ENCODE assay signal across 8 mouse cellular contexts in the genomic region with DNA sequence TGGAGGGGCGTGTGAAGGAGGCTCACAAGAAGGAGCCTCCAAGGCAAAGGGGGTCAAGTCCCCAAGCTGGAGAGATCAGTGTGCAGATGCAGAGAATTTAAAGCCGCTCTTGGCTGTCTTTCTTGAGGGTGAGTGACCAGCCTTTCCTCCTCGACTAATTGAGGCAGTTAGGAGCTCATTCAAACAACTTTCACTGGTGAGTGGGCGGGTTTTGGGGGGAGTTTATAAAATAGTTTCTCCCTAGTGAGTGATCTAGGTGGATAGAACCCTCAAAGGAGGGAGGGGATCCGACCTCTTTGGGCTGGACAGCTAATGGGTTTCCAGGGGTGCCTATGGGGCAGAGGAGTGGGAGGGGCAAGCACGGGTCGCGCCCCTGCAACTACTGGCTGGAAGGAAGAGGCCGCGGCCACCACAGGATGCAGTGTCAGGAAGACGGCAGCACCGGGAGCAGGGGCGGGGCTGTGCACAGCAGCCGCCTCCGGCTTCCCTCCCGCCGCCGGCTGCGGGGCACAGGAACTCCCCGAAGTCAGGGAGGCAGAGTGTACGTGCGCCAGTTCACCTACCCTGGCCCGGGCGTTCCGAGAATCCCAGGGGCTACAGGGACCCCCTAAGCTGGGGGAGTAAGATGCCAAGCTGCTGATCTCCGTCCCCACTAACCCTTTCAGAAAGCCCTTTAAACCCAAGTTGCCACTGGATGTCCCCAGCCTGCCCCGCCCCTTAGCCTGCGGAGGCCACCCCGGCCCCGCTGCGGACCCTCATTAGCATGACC.
A peak's percentile ranks its signal among the peaks of the same experiment; 100 is the strongest.
DNase-seq lines count a peak whose midpoint lies in the region; ATAC-seq and TF ChIP-seq lines count a peak whose summit lies in the region.

No protein-coding gene starts in this region.

- TF ChIP-seq POLR2A in bone marrow, adult 2 months (IDR thresholded peaks at IDR 0.05; ENCODE audit: borderline replicate concordance, control insufficient read depth, low read depth, low read length): peak; percentile 63; the same call in 1 of the 2 replicates

- no peaks in the 10 kb centered on the region for H3K36me3 ChIP-seq in hindbrain, embryonic 16.5 days (ENCODE audit: control insufficient read depth, insufficient read depth, low read length)
- no peaks in the 10 kb centered on the region for H3K36me3 ChIP-seq in liver, embryonic 11.5 days (ENCODE audit: control insufficient read depth, insufficient read depth, low read length)
- H3K36me3 ChIP-seq in midbrain, embryonic 16.5 days (ENCODE audit: control insufficient read depth, insufficient read depth, low read length): no peaks in the 10 kb centered on the region

- H3K27me3 ChIP-seq in hindbrain, embryonic 16.5 days (replicated peaks; ENCODE audit: control insufficient read depth, insufficient read depth, low read length): no peaks in the 10 kb centered on the region
- H3K27me3 ChIP-seq in liver, embryonic 11.5 days (replicated peaks; ENCODE audit: control insufficient read depth, insufficient read depth, low read length): no peaks in the 10 kb centered on the region
- no peaks in the 10 kb centered on the region for H3K27me3 ChIP-seq in midbrain, embryonic 16.5 days (ENCODE audit: control insufficient read depth, insufficient read depth, low read depth, low read length)

- peak overlapping the region; percentile 52 for H3K27ac ChIP-seq in bone marrow, adult 2 months (ENCODE audit: control insufficient read depth, insufficient read depth, low read depth, low read length, poor library complexity)
- H3K27ac ChIP-seq in hindbrain, embryonic 16.5 days (ENCODE audit: low read depth, low read length): peak overlapping the region; percentile 98
- peak overlapping the region; percentile 89 for H3K27ac ChIP-seq in liver, embryonic 11.5 days (ENCODE audit: low read depth, low read length)
- peak overlapping the region; percentile 98 for H3K27ac ChIP-seq in midbrain, embryonic 16.5 days (ENCODE audit: low read length)

- under 1% methylated on average over 31 of the region's 31 CpGs for WGBS in bone marrow, adult 2 months
- 3% methylated on average over 31 of the region's 31 CpGs for WGBS in hindbrain, embryonic 16.5 days
- 2% methylated on average over 31 of the region's 31 CpGs for WGBS in liver, embryonic 11.5 days
- WGBS in midbrain, embryonic 16.5 days: under 1% methylated on average over 30 of the region's 31 CpGs

- no peak for TF ChIP-seq CTCF in bone marrow, adult 2 months (IDR thresholded peaks at IDR 0.05; ENCODE audit: control insufficient read depth, insufficient read depth, low read length)

- peak overlapping the region; percentile 80 for H3K4me2 ChIP-seq in hindbrain, embryonic 16.5 days (ENCODE audit: low read length)
- peak overlapping the region; percentile 99 for H3K4me2 ChIP-seq in liver, embryonic 11.5 days
- peak overlapping the region; percentile 98 for H3K4me2 ChIP-seq in midbrain, embryonic 16.5 days (ENCODE audit: low read length)

- H3K9ac ChIP-seq in hindbrain, embryonic 16.5 days (ENCODE audit: low read depth, low read length): peak overlapping the region; percentile 92
- peak overlapping the region; percentile 68 for H3K9ac ChIP-seq in liver, embryonic 11.5 days (ENCODE audit: low read depth, low read length)
- peak overlapping the region; percentile 95 for H3K9ac ChIP-seq in midbrain, embryonic 16.5 days (ENCODE audit: low read depth, low read length)

- ATAC-seq in hindbrain, embryonic 16.5 days: peak; percentile 2; the same call in 1 of the 2 replicates
- ATAC-seq in liver, embryonic 11.5 days (replicated peaks; ENCODE audit: low FRiP score): peak; percentile 70
- peak; percentile 21 for ATAC-seq in midbrain, embryonic 16.5 days

- peak overlapping the region; percentile 72 for H3K4me3 ChIP-seq in bone marrow, adult 2 months (replicated peaks; ENCODE audit: control insufficient read depth, low read depth, low read length)
- H3K4me3 ChIP-seq in hindbrain, embryonic 16.5 days (ENCODE audit: low read length): peak overlapping the region; percentile 61
- H3K4me3 ChIP-seq in liver, embryonic 11.5 days (ENCODE audit: low read depth, low read length): peak overlapping the region; percentile 78
- peak overlapping the region; percentile 84 for H3K4me3 ChIP-seq in midbrain, embryonic 16.5 days (ENCODE audit: low read depth, low read length)

- no peaks in the 10 kb centered on the region for H3K9me3 ChIP-seq in hindbrain, embryonic 16.5 days (ENCODE audit: control insufficient read depth, low read length)
- no peaks in the 10 kb centered on the region for H3K9me3 ChIP-seq in liver, embryonic 11.5 days (ENCODE audit: control insufficient read depth, low read length)
- H3K9me3 ChIP-seq in midbrain, embryonic 16.5 days (replicated peaks; ENCODE audit: control insufficient read depth, low read length, poor library complexity, severe bottlenecking): no peaks in the 10 kb centered on the region

- DNase-seq in layer of hippocampus, adult 9-11 months: peak; percentile 80
- no peak for DNase-seq in layer of hippocampus, postnatal 14 days (ENCODE audit: low spot score in 2 of 2)
- DNase-seq in gastrocnemius, postnatal 10 days: peak; percentile 59
- DNase-seq in liver, embryonic 11.5 days (ENCODE audit: low spot score): peak; percentile 80
- peak; percentile 75 to 80 for DNase-seq in thymus, adult 18-20 months

- peaks cover 8% of the 10 kb centered on the region for H3K4me1 ChIP-seq in bone marrow, adult 2 months (ENCODE audit: control insufficient read depth, insufficient read depth, low read length)
- H3K4me1 ChIP-seq in hindbrain, embryonic 16.5 days (ENCODE audit: control insufficient read depth, insufficient read depth, low read depth, low read length): peaks cover 48% of the 10 kb centered on the region
- peaks cover 58% of the 10 kb centered on the region for H3K4me1 ChIP-seq in liver, embryonic 11.5 days (replicated peaks; ENCODE audit: control insufficient read depth, insufficient read depth, low read length)
- peaks cover 61% of the 10 kb centered on the region for H3K4me1 ChIP-seq in midbrain, embryonic 16.5 days (ENCODE audit: control insufficient read depth, insufficient read depth, low read length)

Comparison
In these comparisons a context has a peak if more than half of its experiments do, and no peak if none do; other contexts are left out.
1. DNase-seq: peak in layer of hippocampus, adult 9-11 months (single experiment), gastrocnemius, postnatal 10 days (single experiment), liver, embryonic 11.5 days (single experiment) and thymus, adult 18-20 months (2 of 2); none in layer of hippocampus, postnatal 14 days (0 of 2).
2. ATAC-seq: peak in every context shown above with its lines; median percentile 70 in liver, embryonic 11.5 days; 21 in midbrain, embryonic 16.5 days; 2 in hindbrain, embryonic 16.5 days.
3. Peak in every context shown above with its lines, with median percentiles within 50 percentile points of each other: H3K27ac ChIP-seq, H3K4me3 ChIP-seq, H3K4me2 ChIP-seq and H3K9ac ChIP-seq.